Mouse (Mus musculus): Measurements from ENCODE around the gene Acyp2.

DNA sequence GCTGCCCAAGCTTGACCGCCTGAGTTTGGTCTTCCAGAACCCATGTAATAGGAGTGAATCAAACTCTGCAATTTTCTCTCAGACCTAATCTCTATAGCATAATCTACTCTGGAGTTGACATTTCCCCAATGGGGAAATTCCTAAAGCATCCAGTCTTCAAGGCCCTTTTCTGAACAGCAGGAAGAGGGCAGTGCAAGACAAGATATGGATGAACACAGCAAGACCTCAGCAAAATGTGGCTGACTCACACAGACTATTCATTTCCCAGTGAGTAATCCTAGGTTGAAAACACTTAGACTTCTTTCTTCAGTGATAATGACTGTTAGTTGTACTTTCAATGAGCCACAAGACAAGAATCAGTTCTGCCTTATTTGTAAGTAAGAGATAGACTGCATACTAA lies 26.7 kb upstream of the Acyp2 start:
- TF ChIP-seq REST (IDR thresholded peaks at IDR 0.05; ENCODE audit: insufficient read depth, insufficient read length) = no peak
- no peak for TF ChIP-seq POLR2A (IDR thresholded peaks at IDR 0.05; ENCODE audit: insufficient read length, low read depth)
- TF ChIP-seq POLR2AphosphoS2 (IDR thresholded peaks at IDR 0.05; ENCODE audit: insufficient read length, low read depth) = no peak
- TF ChIP-seq TCF12 (IDR thresholded peaks at IDR 0.05; ENCODE audit: insufficient read depth, poor library complexity, severe bottlenecking) = no peak
- no peak for TF ChIP-seq MYOG (IDR thresholded peaks at IDR 0.05; ENCODE audit: control insufficient read depth in 1 of 3, insufficient read depth in 1 of 3, insufficient read length in 2 of 3, low read depth in 2 of 3)
- TF ChIP-seq CEBPB (IDR thresholded peaks at IDR 0.05; ENCODE audit: insufficient read depth, poor library complexity, severe bottlenecking) = no peak
- TF ChIP-seq USF1 (IDR thresholded peaks at IDR 0.05; ENCODE audit: low read depth) = no peak
- TF ChIP-seq MAX (IDR thresholded peaks at IDR 0.05; ENCODE audit: low read depth) = no peak

All from myocyte (in vitro differentiated cells).